Mouse (Mus musculus): ENCODE data around the gene Tpte.

GRCm38 (mm10) chr8:22260091-22260722 is 23.0 kb upstream of the Tpte start:
- no peak for TF ChIP-seq CTCF (conservative IDR thresholded peaks at IDR 0.05; ENCODE audit: insufficient read depth, insufficient read length, low read depth, low read length)
- no peak for TF ChIP-seq POLR2A (IDR thresholded peaks at IDR 0.05; ENCODE audit: low read depth, low read length)
